Mouse (Mus musculus): ENCODE results near the gene Rab44.
"Not testable (repeated sequence)": the region's sequence is repeated elsewhere in the genome, so short reads cannot be mapped to it uniquely, and the experiment has no call there.

Rab44 gene

DNA sequence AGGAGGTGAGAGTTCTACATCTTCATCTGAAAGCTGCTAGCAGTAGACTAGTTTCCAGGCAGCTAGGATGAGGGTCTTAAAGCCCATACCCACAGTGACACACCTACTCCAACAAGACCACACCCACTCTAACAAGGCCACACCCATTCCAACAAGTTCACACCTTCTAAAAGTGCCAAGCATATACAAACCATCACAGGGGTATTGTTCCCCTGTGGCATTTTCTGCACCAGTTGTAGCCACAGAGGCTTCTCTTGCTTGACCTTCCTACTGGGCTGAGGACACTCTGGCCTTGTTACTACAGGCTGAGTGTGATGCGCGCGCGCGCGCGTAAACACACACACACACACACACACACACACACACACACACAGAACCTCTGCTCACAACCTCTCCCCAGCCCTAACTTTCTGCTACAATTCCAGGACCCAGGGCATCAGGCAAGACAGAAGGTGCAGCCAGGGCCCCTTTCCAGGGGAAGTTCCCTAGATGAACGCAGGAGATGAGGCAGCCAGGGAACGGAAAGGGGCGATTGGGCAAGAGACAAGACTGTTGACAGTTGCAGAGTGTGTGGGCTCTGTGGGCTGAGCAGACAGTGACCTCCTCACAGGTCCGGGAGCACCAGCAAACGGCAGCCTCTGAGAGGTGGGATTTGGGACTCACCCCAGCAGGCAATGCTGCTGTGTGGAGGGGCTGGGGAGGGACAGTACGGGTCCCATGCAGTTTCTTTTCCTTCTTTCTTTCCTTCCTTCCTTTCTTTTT, at the start of gene Rab44:
Rab44 (plus strand) TSS at position 555 of the 762 bp plus-strand sequence.
- DNase-seq (ENCODE audit: low spot score in 2 of 2) = no peak

- DNase-seq (ENCODE audit: low spot score in 2 of 2) = no peak
Observed at GRCm38 (mm10) chr17:29065245-29065940, 48.6 kb upstream of the Rab44 start.

GRCm38 (mm10) chr17:29065971-29066370, 48.0 kb upstream of the Rab44 start:
- no peak for DNase-seq (ENCODE audit: low spot score in 2 of 2)

- not testable (repeated sequence) for DNase-seq (ENCODE audit: low spot score in 2 of 2)
Observed at GRCm38 (mm10) chr17:29067416-29067815, 46.5 kb upstream of the Rab44 start.

GRCm38 (mm10) chr17:29067847-29068246, 46.1 kb upstream of the Rab44 start:
- DNase-seq (ENCODE audit: low spot score in 2 of 2) = no peak

- DNase-seq (ENCODE audit: low spot score in 2 of 2) = no peak
Observed at GRCm38 (mm10) chr17:29069063-29069462, 44.9 kb upstream of the Rab44 start.

- no peak for DNase-seq (ENCODE audit: low spot score in 2 of 2)
Observed at GRCm38 (mm10) chr17:29071820-29072219, 42.1 kb upstream of the Rab44 start.

GRCm38 (mm10) chr17:29072701-29073307, 41.1 kb upstream of the Rab44 start:
- DNase-seq (ENCODE audit: low spot score in 2 of 2) = no peak

- no peak for DNase-seq (ENCODE audit: low spot score in 2 of 2)
Observed at GRCm38 (mm10) chr17:29073313-29073712, 40.6 kb upstream of the Rab44 start.

GRCm38 (mm10) chr17:29074085-29074484, 39.9 kb upstream of the Rab44 start:
- DNase-seq (ENCODE audit: low spot score in 2 of 2) = no peak

DNA sequence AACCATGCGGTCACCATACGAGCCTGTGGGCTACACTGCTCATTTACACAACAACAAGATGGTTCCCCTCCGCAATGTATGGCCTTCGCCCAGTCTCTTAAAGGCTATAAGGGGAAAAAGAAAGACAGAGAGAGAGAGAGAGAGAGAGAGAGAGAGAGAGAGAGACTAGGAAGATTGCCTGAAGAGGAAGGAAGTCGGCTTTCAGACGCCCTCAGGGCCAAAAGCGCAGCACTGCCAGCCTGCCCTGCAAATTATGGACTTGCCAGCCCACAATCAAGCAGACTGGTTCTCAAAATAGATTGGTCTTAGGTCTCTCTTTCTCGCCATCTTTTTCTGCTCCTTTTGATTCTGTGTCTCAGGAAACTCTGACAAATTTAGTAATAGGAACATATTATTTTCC, 37.7 kb upstream of the Rab44 start:
- DNase-seq (ENCODE audit: low spot score in 2 of 2) = no peak

DNA sequence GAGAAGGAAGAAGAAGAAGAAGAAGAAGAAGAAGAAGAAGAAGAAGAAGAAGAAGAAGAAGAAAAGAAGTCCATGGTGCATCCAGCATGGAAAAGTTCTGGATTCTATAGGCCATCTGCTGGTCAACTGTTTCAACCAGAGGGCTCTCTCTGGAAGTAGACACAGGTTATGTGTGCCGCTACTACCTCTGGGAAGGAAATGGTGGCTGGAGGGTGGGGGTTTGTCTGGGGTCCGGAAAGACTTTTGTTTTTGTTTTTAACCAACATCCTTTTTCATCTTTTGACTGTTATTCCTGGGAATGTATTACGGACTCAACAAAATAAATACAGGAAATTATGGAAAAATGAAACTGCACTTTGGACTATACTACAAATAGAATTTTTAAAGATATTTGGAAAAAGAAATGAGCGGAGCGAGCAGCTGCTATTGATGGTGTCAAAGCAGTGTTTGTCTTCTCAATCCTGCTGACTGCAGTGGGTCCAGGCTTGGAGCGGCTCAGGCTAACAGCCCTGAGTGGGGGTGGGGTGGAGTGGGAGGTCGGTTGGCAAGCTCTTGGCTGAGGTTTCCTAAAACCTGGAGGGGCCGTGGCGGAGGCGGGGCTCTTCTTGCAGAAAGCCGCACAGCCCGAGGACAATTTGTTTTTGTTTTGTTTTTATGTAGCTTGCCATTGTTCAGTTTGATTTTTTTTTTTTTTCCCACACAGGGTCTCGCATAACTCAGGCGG, 36.0 kb upstream of the Rab44 start:
- peak; percentile 57 to 61 for DNase-seq (ENCODE audit: low spot score in 2 of 2)

- DNase-seq (ENCODE audit: low spot score in 2 of 2) = no peak
Observed at GRCm38 (mm10) chr17:29078519-29079383, 35.2 kb upstream of the Rab44 start.

GRCm38 (mm10) chr17:29080758-29081617, 33.0 kb upstream of the Rab44 start:
- DNase-seq (ENCODE audit: low spot score in 2 of 2) = no peak

GRCm38 (mm10) chr17:29081618-29082381, 32.1 kb upstream of the Rab44 start:
- DNase-seq (ENCODE audit: low spot score in 2 of 2) = no peak

- DNase-seq (ENCODE audit: low spot score in 2 of 2) = peak in 1 of 2 experiments; percentile 1
Observed at GRCm38 (mm10) chr17:29083586-29083985, 30.4 kb upstream of the Rab44 start.

- peak in 1 of 2 experiments; percentile 3 for DNase-seq (ENCODE audit: low spot score in 2 of 2)
Observed at GRCm38 (mm10) chr17:29084656-29085055, 29.3 kb upstream of the Rab44 start.

GRCm38 (mm10) chr17:29085266-29085665, 28.7 kb upstream of the Rab44 start:
- DNase-seq (ENCODE audit: low spot score in 2 of 2) = no peak

DNA sequence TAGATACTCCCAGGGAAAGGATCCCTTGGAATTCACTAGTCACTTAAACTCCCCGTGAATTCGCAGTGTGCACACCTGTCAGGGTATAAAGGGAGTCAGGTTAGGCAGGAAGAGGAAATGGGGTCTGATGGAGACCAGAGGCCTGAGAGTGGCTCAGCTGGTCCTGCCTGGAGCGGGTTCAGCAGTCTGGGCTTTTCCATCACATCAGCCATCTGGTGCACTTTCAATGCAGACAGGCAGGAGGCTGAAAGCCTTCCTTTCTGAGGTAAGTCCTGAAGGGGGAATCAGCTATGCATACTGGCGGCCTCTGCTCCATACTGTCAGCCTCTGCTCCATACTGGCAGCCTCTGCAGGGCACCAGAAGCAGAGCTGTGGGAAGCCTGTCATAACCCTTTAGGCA, 27.0 kb upstream of the Rab44 start:
- no peak for DNase-seq (ENCODE audit: low spot score in 2 of 2)

Measured in frontal cortex, postnatal 10 days (tissue).